Mouse (Mus musculus) retina, adult 2 months (tissue): ENCODE measurements around the gene Col17a1.

ENCODE experiments used
- DNase-seq: peaks from one replicate; pipeline ENCODE4 v3.0.0-alpha.2; 2012; ENCODE audit warnings: low read depth, low spot score

Col17a1 gene

DNA sequence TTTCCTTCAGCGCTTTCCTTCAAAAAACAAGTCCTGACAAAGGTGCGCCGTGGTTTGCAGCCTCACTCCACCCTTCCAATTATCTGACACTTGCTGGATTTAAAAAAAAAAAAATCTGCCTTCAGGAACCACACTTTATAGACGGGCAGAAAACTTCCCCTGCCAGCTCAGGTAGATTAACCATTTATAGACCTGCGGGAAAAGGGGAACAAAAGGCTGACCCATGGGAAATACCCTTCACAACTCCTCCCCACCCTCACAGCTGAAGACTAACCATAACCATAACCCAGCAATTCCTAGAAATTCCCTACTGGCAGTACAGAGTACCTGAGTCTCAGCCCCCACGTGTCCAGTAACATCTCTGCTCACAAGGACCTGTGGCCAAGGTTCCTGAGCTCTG is at the start of gene Col17a1:
Gene Col17a1, minus strand, starts transcription at position 101 of the 400 bp plus-strand sequence.
- no peak for DNase-seq

DNA sequence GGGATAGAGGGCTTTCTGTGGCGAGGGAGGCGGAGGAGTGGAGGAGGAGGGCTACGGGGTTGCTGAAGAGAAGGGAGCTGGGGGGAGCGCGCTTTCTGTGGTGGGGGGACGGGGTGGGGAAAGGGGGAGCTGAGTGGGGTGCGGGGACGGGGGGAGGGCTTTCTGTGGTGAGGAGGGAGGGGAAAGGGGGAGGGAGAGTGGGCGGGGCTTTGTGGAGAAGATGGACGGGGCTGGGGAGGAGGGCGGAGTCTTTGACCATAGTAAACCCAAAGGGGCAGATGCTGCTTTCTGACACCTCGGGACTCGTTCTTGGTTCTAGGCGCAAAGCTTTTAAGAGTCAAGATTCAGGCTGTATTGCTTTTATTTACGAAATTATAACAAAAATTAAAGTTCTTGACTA is 40.0 kb upstream of the Col17a1 start:
- DNase-seq, result peak; percentile 41

DNA sequence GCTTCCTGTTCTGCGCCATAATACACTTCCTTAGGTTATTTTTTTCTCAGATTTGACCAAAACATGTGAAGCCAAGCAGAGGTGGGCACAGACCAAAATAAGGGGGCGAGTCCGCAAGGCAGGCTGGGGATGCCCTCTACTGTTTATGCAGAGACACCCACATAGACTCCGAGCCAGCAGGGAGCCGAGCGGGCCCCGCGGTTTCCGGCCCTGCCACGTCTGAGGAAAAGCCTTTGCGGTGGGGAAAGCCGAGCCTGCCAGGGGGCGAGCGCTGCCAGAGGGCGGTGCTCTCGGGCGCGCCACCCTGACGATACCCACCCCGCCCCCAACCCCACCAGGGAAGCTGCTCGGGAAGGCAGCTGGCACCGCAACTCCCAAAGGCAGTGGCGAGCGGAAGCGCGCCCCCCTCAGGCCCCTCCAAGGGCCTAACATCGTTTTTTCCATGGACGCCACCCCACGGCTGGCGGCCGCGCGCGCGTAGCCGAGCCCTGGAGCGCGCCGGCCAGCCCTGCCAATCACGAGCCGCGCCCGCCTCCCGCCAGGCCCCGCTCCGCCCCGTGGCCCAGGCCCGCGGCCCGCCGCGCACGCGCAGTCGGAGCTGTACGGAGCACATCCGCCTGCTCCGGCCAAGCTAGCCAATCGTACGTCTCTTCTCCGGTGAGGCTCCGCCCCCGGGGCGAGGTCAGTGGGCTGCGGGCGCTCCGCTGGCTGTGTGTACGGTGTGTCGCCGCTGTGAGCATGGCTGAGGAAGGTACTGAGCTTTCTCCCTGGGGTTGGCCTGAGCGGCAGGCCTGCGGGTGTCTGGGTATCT is 39.4 kb upstream of the Col17a1 start, which contains the start of gene Sfr1:
Gene Sfr1, plus strand, starts transcription at position 612 of the 811 bp plus-strand sequence.
- peak; percentile 93 for DNase-seq

DNA sequence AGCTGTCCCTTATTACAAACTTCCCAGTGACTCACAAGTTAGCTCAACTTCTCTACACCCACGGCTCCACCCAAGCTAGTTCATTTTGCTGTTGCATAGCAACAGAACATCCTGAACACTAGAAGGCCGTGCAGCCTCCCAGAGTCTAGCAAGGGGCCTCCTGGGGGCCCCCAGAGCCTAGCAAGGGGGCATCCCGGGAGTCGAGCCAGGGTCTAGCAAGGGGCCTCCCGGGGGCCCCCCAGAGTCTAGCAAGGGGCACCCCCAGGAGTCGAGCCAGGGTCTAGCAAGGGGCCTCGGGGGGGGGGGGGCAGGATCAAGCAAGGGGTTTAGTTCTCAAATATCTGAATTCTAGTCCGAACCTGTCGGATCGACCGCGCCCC is 38.8 kb upstream of the Col17a1 start:
- DNase-seq, result no peak

DNA sequence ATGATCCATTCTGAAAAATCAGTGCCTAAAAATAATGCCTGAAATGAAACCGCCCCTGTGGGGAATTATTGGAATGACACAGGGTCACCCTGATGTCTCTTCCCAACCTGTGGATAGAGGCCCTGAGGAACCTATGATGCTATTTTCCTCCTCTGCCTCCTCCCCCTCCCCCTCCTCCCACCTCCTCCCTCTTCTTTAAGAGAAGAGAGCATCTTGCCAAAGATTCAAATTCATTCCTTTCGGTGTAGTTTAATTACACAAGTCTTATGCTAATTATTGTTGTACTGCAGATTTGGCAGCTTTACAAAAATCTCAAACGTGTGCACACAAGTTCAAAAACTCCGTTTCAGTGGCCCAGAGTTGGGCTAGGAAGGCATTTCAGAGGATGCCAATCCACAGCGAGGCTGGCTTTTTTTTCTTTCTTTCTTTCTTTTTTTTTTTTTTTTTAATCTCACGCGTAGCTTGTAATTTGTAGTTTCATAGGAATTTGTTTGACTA is 33.8 kb upstream of the Col17a1 start:
- no peak for DNase-seq

DNA sequence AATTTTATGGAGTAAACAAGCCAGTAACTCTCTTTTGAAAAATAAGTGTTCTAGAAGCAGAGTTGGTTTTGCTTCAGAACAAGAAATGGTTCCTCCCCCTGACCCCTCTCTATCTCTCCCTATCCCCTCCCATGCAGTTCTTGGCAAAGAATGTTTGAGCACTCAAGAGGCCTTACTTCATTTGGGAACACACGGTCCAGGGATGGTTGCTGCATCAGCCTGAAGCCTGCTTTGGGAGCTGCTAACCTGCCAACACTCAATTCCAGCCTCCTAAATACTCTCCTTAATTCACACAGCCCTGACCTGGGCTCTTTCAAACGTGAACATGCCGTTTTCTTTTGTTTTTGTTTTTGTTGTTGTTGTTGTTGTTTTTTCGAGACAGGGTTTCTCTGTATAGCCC is 33.0 kb upstream of the Col17a1 start:
- DNase-seq, result no peak

DNA sequence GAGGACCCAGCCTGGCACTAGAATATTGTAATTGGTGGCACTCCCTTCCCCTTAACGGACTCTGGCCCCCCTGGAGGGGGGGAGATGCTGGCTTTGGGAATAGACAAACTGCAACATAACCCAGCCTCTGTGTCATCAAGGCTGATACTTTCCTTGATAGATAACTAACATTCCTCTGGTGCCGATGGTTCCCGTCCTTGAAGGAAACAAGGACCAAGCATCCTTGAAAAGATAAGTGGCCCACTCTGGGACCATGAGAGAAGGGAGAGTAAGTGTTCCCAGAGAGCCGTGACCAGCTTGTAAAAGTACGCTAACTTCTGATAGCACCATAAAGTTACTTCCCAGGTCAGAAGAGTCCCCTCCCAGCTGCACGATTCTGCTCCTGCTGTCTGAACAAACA is 30.6 kb upstream of the Col17a1 start:
- DNase-seq, result no peak

DNA sequence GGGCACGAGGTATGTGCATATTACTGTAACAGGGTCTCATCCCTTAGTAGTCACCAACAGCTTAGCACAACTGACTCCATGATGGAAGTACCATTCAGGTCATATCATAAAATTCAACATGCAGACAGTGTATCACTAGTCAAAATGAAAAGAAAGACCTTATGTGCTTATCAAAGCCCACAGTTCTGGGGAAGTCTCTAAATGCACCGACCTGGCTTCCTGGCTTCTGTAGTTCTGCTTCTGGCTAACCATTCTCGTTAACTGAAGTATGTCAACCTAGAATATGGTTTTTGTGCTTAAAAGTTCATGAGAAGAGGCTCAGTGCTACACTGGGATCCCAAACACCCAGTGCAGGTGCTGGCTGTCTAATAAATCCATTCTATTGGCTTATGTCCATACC is 27.3 kb upstream of the Col17a1 start:
- no peak for DNase-seq

DNA sequence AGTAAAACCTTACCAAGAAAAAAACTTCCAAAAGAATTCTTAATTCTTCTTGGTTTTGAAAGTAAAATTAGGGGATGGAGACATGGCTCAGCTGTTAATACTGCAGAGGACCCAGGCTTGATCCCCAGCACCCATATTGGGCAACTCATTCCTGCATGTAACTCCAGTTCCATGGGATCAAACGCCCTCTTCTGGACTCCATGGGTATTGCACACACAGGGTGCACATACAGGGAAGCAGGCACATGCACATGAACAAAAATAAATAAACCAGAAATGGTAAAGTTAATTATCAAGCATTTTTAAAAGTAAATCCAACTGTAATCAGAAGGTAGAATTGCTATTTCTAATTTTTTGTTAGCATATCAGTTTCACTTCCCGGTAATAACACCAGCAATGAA is 24.2 kb upstream of the Col17a1 start:
- no peak for DNase-seq

DNA sequence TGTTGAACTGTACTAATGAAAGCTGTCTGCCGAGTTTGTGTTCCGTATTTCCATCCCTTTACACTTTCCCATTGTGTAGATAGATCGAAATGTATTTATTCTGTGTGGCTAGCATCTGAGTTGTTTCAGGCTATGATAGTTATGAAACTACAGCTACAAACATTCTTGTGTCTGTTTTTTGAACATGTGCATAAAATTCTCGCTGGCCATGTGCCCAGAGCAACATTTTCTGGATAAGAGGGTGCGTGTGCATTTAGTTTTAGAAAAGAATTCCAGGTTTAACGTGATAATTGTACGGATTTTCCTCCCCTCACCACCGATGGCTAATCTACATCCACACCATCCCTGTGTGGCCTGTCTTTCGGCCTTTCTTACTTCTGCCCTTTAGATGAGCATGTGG is 21.6 kb upstream of the Col17a1 start:
- DNase-seq, result no peak

DNA sequence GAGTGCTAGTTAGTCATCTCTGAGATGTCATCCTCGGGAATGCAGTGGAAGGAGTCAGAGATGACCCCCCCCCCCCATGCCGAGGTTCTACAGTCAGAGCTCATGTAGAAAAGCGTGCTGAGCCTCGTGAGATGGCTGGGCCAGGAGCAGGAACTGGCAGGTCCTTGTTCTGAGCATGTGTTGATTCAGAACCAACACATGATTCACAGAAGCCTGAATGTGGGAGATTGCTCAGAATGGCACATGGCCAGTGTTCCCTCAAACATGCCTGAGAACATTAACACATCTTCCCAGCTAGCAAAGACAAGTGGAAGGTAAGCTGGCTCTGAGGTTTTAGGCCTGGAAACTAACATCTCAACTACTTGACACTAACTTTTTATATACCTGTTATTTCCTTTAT is 18.5 kb upstream of the Col17a1 start:
- no peak for DNase-seq

DNA sequence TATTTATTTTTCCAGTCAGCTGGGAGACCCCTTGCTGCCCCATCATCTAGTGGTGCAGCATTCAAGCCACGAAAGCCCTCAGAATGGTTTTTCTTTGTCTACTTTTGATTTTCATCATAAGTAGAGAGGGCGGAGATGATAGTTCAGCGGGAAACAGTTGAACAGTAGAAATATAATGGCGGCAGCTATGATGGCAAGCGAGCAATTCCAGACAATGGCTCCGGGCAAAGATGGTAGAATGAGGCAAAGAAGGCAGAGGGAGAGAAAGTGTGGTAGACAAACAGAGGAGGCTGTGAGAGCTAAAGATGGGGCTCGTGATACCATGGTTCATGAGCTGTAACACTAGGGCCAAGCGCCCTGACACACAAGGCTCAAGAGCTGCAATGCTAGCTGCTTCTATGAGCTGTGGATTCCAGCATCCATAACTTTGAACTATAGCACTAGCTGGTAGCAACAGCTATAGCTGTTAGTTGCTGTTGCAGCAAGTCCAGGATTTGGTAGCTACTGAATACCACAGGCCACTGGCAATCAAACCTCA is 13.9 kb upstream of the Col17a1 start:
- DNase-seq, result no peak

DNA sequence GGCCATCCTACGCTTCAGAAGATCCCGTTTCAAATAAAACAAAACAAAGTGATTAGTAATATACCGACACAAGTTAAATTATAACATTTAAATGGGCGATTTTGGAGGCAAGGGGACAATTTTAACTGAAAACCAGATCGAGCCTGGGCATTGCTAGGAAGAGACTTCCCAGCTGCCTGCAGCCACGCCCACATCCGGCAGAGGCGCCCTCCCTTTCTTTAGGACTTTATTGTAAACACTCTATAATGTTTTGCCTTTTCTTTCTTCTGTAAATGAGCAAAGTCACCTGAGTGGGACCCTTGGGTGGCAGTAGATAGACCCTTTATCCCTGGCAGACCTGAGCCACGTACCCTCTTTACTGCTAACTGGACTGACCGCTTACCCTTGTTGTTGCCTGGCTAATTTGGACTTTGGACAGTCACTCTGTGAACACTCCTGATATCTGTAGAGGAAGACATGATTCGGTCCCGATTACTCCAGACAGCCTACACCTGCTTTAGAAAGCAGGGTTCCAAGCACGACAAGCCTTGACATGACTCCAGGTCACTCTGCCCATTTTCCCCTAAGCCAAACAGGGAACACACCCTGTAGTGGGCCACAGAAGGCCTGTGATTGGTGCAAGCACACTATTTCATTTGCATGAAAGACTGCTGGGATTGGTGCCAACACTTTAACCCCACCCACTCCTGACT is 13.3 kb upstream of the Col17a1 start:
- DNase-seq, result no peak

DNA sequence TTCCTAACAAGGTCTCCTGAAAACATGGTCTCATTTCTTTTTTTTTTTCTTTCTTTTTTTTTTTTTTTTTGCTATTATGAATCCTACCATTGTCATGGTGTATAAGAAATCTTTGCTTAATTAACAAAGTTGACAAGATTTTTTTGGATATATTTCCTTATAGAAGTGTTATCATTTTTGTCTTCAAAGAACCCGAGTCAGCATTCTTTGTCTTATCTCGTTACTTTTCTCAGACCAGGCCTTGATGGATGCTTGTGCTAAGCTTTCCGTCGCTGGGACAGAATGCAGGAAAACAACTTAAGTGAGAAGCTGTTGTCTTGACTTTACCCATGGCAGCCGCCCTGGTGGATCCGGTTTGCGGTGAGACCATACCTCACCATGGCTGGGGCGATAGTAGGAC is 8.6 kb upstream of the Col17a1 start:
- no peak for DNase-seq

DNA sequence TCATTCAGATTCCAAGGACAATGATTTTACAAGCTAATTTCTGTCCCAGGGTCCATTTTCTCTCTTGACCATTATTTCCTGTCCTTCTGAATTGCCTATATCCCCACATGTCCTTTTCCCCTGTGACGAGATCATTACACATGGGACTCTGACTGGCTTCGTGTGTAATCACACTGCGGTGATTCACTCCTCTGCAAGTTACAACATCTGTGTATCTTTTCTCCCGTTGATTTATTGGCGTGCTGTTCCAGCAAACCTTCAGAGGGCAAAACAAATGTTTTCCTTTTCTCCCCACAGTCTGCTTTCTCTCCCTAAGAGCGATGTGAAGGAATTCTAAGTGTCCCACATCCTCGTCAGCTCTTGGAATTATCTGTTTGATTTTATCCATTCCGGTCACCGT is 7.8 kb upstream of the Col17a1 start:
- DNase-seq, result no peak

DNA sequence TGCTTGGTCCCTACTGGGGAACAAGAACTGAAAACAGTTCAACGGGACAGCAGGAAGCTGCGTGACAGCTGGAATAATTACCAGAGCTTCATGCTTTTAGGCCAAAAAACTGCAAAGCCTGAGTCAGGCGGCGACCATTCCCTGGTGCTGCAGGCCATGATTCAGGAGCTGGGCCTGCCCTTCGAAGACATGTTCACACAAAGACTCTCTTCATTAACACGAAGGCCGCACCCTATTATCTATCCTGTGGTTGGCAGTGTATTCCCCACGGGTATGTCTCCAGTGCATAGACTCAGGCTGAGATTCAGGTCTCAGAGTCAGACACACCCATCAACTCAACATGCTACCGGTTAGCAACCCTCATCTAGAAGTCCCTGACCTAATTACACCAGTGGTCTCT is 6.4 kb upstream of the Col17a1 start:
- DNase-seq, result no peak

DNA sequence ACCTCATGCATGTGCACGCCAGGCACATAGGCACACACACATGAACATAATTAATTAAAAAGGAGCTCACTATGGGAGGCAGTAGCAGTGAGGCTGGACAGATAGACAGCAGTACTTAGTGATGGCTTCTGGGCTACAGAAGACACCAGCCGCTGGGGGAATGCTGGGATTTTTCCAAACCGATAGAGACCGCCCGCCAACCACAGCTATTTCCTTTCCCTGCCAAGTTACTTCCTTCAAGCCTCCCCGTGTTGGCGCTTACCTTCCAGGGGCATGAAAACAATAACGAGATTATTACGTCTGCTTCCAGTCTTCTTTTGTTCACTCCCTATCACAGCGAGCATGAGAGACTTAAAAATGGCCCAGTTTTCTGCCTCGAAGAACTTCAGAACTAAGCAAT is 5.2 kb upstream of the Col17a1 start:
- DNase-seq, result no peak

DNA sequence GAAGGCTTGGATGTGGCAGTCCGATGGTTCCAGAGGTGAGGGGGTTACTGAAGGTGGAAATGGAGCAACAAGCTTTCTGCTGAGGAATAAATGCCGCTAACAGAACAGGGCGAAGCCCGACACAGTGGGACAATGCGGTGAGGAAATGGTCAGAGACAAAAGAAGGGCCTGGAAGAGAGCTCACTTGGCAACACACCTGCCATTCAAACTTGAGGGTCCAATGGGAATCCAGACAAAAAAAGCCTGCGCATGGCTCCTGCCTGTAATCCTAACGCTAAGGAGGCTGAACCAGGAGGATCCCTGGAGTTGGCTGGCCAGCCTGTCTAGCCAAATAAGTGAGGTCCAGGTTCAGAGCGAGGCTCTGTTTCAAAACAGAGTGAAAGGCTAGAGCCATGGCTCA is 4.5 kb upstream of the Col17a1 start:
- no peak for DNase-seq

DNA sequence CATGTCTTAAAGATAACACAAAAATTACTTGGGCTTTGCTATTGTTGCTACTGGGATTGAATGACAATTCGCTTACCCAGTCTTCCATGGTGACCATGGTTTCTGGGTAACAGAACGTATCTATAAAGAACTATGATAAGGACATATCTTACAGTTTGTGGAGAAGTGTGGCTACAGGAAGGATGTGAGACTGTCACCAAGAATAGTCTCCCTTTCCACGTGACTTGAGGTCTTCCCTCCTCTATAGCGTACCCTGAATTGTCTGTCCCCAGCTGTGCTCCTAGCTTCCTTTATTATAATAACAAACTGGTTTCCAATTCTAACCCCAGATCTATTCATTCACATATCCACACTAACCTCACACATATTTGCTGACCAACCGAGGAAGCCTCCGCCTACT is 3.8 kb upstream of the Col17a1 start:
- no peak for DNase-seq

DNA sequence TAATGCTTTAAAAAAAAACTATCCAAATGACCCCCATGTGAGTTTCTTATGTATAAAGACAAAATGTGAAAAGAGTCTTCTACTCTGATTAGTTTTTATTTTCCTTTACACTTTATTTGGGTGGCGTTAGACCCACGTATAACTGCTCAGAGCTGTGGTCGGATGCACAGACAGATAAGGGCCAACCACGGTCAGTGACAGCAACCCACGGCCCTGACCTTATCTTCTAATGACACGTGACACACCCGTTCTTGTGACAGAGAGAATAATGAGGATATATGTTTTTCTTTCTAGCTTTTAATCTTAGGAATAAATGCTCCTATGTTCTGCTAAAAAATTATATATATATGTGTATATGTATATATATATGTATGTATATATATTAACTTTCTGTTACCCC is 2.3 kb downstream of the Col17a1 start:
- no peak for DNase-seq

DNA sequence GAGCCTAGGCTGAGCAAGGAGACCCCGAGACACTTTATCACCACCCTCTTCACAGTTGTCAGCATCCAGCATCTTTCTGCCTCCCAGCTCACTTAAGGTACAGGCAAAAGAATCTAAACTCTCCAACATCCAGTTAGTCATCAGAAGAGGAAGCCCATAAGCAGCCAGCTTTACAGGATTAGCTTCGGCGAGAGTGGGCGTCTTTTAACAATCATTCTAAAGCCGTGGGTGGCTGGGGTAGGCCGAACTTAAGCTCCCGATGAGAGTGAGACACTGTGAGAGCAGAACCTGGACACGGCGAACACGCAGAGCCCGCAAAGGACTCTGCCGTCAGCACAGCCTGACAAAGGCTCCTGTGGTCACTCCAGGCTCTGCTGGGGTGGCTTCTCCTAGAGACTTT is 13.2 kb downstream of the Col17a1 start:
- no peak for DNase-seq

DNA sequence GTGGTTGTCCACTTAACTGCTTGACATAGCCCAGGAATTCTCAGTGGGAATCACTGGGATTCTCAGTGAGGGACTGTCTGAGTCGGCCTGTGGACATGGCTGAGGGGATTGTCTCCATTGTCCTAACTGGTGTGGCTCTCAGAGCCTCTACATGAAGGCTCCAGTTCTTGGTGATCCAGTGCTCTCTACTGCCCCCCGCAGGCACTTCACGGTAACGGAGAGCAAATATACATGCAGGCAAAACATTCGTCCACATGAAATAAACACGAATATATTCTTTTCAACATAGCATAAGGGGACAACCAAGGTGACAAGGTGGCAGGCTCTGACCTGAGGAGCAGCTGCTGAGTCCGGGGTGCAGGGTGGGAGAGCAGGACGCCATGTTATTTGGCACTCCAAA is 17.5 kb downstream of the Col17a1 start:
- DNase-seq, result no peak

DNA sequence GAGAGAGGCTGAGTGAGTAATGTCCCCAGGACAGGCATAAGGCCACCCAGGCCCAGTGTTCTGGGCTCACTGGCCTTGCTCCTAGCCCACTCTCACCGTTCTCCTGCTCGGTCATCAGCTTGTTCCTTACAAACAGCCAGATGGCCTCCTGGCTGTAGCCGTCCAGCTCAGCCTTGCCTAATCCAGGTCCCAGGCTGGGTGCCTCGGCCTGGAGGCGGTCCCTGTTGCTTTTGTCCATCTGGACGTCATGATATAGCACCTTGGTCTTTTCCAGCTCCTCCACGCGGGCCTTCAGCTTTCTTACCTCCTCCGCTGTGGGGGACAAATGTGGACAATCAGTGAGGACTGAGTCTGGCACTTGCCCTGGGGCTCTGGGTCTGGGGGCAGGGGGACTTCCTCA is 23.5 kb downstream of the Col17a1 start:
- no peak for DNase-seq
